Mouse (Mus musculus): ENCODE results near the gene Kcnh4. TPM values are rescaled to one million over a fixed set of nuclear protein-coding genes. Genes with fewer than 3 reads are reported as not detected.
A peak's percentile ranks its signal among the peaks of the same experiment; 100 is the strongest.

The Kcnh4 gene
- polyA plus RNA-seq, 1 experiment = 1.1 TPM

DNA sequence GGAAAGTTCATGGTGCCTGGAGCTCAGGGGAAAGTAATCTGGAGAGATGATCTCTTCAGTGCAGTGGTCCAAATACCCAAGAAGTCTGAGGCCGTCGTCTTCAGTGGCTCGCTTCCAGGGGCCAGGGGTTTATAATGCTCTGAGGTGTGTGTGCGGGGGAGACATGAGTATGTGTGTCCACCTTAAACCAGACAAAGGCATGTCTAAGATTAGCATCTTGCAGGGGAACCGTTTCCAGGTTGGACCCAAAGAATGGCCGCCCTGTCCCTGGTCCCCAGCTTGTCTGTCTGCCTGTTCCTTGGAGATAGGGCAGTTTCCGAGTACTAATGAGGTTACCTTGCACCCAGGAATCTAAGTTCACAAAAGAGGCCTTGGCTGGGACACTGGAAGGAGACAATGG is 3.1 kb upstream of the Kcnh4 start, which contains the start of gene Hcrt:
Gene Hcrt, minus strand, starts transcription at position 101 of the 400 bp plus-strand sequence.
- no peak for DNase-seq (ENCODE audit: low read depth)

DNA sequence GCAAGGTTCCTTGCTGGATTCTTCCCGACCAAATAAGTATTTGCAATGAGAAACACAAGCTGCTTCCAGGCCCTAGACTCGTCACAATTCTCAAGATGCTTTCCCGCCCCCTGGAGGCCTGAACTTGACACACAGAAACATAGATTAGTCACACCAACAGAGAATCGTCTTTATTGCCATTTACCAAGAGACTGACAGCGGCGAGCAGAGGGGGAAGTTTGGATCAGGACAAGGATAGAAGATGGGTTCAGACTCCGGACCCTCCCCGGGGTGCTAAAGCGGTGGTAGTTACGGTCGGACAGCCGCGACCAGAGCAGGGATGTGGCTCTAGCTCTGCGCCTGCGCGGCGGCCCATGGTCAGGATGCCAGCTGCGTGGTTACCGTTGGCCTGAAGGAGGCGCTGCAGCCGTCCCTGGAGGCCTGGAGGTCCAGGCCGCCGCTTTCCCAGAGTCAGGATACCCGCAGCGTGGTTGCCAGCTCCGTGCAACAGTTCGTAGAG is 1.9 kb upstream of the Kcnh4 start:
- no peak for DNase-seq (ENCODE audit: low read depth)

- DNase-seq (ENCODE audit: low read depth) = no peak
Observed at GRCm38 (mm10) chr11:100758707-100759610, 783 bp downstream of the Kcnh4 start.

DNA sequence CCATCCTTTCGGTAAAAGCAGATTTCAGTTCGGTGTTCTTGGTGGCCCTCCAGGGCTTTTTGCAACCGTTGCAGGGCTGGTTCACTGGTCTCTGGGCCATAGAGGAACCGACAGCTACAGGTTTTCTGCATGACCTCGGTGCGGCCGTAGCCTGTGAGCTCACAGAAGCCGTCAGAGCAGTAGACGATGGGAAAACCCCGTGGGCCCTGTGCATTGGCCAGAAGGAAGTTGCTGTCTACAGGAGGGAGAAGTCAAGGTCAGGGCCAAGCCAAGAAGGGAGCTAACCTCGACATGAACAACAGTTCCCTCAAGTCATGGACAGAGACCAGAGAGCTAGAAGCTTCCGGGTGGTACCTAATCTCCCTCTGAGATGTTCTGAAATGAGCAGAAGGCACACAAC is 2.2 kb downstream of the Kcnh4 start:
- no peak for DNase-seq (ENCODE audit: low read depth)

- DNase-seq (ENCODE audit: low read depth) = no peak
Observed at GRCm38 (mm10) chr11:100756476-100756875, 3.3 kb downstream of the Kcnh4 start.

GRCm38 (mm10) chr11:100754693-100755057 is 5.1 kb downstream of the Kcnh4 start:
- no peak for DNase-seq (ENCODE audit: low read depth)

DNA sequence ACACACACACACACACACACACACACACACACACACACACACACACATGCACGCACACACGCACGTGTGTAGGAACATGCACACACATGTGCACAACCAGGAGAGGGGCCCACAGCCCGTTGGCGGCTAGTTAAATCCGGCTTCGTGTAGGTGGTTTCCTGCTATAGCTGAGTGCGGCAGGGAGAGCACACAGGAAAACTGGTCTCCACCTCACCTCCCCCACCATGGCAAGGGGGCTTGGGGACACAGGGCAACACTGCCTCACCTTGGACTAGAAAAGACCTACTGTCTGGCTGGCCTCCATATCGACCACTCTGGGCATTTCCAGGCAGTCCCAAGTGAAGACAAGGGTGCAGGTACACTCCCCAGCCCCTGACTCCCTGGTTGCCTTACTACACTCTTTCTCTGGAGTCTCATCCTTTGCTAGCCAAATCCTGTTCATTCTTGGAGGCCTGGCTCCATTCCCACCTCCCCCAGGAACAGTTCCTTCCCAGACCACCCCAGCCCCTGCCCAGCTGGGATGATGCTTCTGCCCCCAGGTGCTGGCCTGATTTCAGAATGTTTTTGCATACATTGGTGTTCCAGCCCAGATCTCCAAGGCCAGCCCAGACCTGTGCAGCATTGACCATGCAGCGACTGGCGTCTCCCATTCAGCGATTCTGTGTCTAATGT is 5.6 kb downstream of the Kcnh4 start:
- DNase-seq (ENCODE audit: low read depth) = no peak

- no peak for DNase-seq (ENCODE audit: low read depth)
Observed at GRCm38 (mm10) chr11:100752294-100752693, 7.4 kb downstream of the Kcnh4 start.

- no peak for DNase-seq (ENCODE audit: low read depth)
Observed at GRCm38 (mm10) chr11:100750127-100750526, 9.6 kb downstream of the Kcnh4 start.

- no peak for DNase-seq (ENCODE audit: low read depth)
Observed at GRCm38 (mm10) chr11:100749469-100749868, 10.3 kb downstream of the Kcnh4 start.

- no peak for DNase-seq (ENCODE audit: low read depth)
Observed at GRCm38 (mm10) chr11:100748620-100749019, 11.1 kb downstream of the Kcnh4 start.

GRCm38 (mm10) chr11:100747114-100747513 is 12.6 kb downstream of the Kcnh4 start:
- DNase-seq (ENCODE audit: low read depth) = no peak

GRCm38 (mm10) chr11:100746546-100746945 is 13.2 kb downstream of the Kcnh4 start:
- DNase-seq (ENCODE audit: low read depth) = no peak

DNA sequence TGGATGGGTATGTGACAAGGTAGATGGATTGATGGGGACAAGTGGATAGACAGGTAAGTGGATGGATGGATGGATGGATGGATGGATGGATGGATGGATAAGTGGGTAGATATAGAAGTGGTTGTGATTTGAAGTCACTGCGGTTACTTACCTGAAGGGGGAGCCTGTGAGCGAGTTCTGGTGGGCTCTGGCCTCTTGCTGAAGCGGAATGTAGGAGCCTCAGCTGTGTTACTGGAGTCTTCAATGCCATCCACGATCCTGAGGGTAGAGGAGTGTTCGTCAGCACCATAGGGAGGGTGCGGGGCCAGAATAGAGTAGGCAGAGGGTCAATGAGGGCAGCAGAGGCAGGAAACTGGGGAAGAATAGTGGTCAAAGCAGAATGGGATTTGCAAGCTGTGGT is 14.7 kb downstream of the Kcnh4 start:
- DNase-seq (ENCODE audit: low read depth) = no peak

DNA sequence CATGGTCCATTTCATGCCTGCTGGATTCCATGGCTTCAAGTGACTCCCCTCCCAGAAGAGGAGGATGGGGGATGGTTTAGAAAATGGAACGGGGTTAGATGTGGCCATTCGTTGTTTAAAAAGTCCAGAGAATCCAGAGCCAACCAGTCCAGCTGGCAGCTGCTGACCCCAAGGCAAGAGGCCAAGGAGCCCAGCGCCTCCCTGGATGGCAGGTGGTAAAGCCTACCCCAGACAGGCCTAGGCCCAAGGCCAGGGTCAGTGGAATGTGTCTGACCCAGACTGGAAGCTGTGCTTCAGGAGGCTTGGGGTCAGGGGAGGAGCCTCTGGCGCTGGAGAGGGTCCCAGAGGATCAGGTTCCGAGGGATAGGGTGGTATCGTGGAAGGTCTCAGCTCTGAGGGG is 18.4 kb downstream of the Kcnh4 start:
- no peak for DNase-seq (ENCODE audit: low read depth)

- no peak for DNase-seq (ENCODE audit: low read depth)
Observed at GRCm38 (mm10) chr11:100738749-100739148, 21.0 kb downstream of the Kcnh4 start.

DNA sequence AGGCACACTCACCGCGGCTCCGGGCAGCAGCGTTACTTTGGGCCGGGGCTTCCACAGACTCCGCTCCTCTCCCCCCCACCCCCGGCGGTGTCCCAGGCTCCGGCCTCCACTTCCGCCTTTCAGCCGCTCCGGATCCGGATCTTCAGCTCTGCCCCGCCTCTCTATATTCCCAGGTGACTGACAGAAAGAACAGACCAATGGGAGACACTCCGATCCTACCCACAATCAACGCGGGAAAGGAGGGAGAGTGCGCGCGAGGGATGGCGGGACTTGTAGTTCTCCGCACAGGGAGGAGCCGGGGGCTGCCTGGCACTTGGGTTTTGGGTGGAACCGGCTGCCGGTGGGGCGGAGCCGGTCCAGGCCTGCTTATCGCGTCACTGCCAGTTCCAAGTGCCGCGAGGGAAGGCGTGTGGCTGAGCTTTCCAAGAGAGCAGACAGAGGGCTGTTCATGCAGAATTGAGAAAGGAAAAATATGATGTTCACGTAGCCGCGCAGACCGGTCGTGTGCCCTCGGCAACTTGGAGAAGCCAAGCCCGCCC is 21.6 kb downstream of the Kcnh4 start, which contains the start of gene Rab5c:
Gene Rab5c, minus strand, starts transcription at position 150 of the 539 bp plus-strand sequence.
- DNase-seq (ENCODE audit: low read depth) = peak; percentile 87

DNA sequence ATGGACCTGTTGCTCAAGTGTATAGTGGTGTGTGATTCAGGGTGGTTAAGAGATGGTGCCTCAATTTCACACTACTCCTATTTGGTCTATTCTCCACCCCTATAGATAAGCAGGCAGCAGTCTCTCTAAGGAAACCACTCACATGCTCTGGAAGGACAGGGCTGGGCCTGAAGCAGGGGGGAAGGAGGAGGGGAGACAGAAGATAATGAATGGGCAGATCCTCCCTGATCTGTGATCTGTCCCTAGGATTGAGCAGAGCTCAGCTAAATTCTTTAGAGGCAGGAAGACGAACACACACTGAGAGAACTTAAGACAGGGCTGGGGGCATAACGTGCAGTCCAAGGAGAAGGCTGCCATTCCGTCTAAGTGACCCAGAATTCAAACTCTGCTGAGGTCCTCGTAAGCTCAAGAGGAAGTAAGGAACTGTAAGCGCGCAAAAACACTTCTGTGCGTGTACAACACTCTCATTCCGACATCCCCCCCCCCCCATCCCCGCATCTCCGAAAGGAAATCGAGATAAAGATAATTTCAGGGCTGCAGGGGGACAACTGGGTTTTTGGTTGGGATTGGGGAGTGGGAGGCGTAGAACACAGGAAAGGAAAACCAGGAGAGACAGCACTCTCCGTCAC is 22.5 kb downstream of the Kcnh4 start:
- DNase-seq (ENCODE audit: low read depth) = no peak

- no peak for DNase-seq (ENCODE audit: low read depth)
Observed at GRCm38 (mm10) chr11:100736746-100737080, 23.0 kb downstream of the Kcnh4 start.

DNA sequence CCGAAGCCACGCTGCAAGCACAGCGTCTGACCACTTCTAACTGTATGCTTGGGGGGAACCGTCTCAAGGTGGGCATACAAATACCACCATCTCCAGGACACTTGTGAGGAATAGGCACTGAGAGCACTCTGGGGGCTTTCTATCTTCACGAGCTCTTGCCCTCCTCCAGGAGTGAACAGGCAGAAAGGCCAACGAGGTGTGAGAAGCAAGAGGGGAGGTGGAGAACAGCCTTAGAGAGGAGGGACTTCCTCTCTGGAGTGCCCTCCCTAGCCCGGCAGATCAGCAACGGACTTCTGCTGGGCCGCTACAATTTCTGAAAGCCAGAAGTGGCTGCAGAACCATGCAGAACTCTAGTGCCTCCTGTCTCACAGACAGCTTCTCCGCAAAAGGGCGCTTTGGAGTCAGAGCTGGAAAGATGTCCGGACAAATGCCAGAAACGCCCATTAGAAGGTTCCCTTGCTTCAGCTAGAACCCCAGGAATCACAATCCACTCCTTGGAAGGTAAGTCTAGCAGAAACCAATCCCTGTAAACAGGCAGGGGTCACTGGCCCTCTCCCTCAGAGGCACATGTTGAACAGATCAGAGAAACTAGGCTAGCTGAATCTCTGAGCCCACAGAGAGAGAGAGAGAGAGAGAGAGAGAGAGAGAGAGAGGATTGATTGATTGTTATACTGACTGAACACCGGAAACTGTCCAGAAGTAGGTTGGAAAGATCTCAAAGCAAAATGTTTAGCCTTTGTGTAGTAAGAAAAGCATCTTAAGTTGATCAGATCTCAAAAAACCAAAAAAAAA is 23.6 kb downstream of the Kcnh4 start:
- no peak for DNase-seq (ENCODE audit: low read depth)

- DNase-seq (ENCODE audit: low read depth) = no peak
Observed at GRCm38 (mm10) chr11:100735134-100735865, 24.4 kb downstream of the Kcnh4 start.

Measured in gonadal fat pad, adult 2 months (tissue).